Mouse (Mus musculus): ENCODE data around the gene Ccdc146. TPM values are rescaled to one million over a fixed set of nuclear protein-coding genes. Genes with fewer than 3 reads are reported as not detected.
"Not testable (repeated sequence)": the region's sequence is repeated elsewhere in the genome, so short reads cannot be mapped to it uniquely, and the experiment has no call there.

Ccdc146 gene
- polyA plus RNA-seq, 1 experiment from 2014 or later: 1.1 TPM

- H3K4me2 ChIP-seq: no peak overlapping the region
- no peak for ATAC-seq (replicated peaks)
- no peaks in the 10 kb centered on the region for H3K27me3 ChIP-seq (replicated peaks)
- no peaks in the 10 kb centered on the region for H3K4me1 ChIP-seq
- no peak overlapping the region for H3K4me3 ChIP-seq
- H3K36me3 ChIP-seq (replicated peaks): no peaks in the 10 kb centered on the region
- no peak overlapping the region for H3K9ac ChIP-seq
- no peak overlapping the region for H3K27ac ChIP-seq
- WGBS: 94% methylated on average over 3 of the region's 3 CpGs
- H3K9me3 ChIP-seq: no peaks in the 10 kb centered on the region
These were observed 124.4 kb downstream of the Ccdc146 start for GRCm38 (mm10) chr5:21300058-21300457.

GRCm38 (mm10) chr5:21299076-21299755 lies 125.3 kb downstream of the Ccdc146 start:
- H3K9ac ChIP-seq: no peak overlapping the region
- no peaks in the 10 kb centered on the region for H3K36me3 ChIP-seq (replicated peaks)
- H3K27ac ChIP-seq: no peak overlapping the region
- peak; percentile 45; the same call in 1 of the 2 replicates for ATAC-seq (replicated peaks)
- no peak overlapping the region for H3K4me3 ChIP-seq
- no peak overlapping the region for H3K4me2 ChIP-seq
- no peaks in the 10 kb centered on the region for H3K4me1 ChIP-seq
- H3K9me3 ChIP-seq: no peaks in the 10 kb centered on the region
- WGBS: 83% methylated on average over 21 of the region's 21 CpGs
- H3K27me3 ChIP-seq (replicated peaks): no peaks in the 10 kb centered on the region

GRCm38 (mm10) chr5:21295683-21296082 lies 128.8 kb downstream of the Ccdc146 start:
- Histone ChIP-seq H3K9me3 (no peaks in the 10 kb centered on the region), H3K4me2 (no peak overlapping the region), H3K27me3 (replicated peaks) (no peaks in the 10 kb centered on the region), H3K4me3 (no peak overlapping the region), H3K4me1 (no peaks in the 10 kb centered on the region), H3K9ac (no peak overlapping the region), H3K36me3 (replicated peaks) (no peaks in the 10 kb centered on the region), H3K27ac (no peak overlapping the region)
- ATAC-seq (replicated peaks): no peak
- WGBS: 85% methylated on average over 8 of the region's 8 CpGs

- Histone ChIP-seq H3K9me3 (no peaks in the 10 kb centered on the region), H3K27me3 (replicated peaks) (no peaks in the 10 kb centered on the region), H3K4me3 (no peak overlapping the region), H3K4me2 (no peak overlapping the region), H3K4me1 (no peaks in the 10 kb centered on the region), H3K9ac (no peak overlapping the region), H3K36me3 (replicated peaks) (no peaks in the 10 kb centered on the region), H3K27ac (no peak overlapping the region)
- 89% methylated on average over 8 of the region's 8 CpGs for WGBS
- ATAC-seq (replicated peaks): no peak
These were observed 133.9 kb downstream of the Ccdc146 start for GRCm38 (mm10) chr5:21290594-21290993.

- Histone ChIP-seq H3K4me3 (no peak overlapping the region), H3K27ac (no peak overlapping the region), H3K9ac (no peak overlapping the region), H3K27me3 (replicated peaks) (no peaks in the 10 kb centered on the region), H3K4me2 (no peak overlapping the region), H3K4me1 (no peaks in the 10 kb centered on the region), H3K36me3 (replicated peaks) (no peaks in the 10 kb centered on the region), H3K9me3 (no peaks in the 10 kb centered on the region)
- WGBS: 86% methylated on average over 7 of the region's 7 CpGs
- no peak for ATAC-seq (replicated peaks)
These were observed 135.6 kb downstream of the Ccdc146 start for GRCm38 (mm10) chr5:21288658-21289435.

- Histone ChIP-seq H3K36me3 (replicated peaks) (no peaks in the 10 kb centered on the region), H3K9me3 (no peaks in the 10 kb centered on the region), H3K4me3 (no peak overlapping the region), H3K27ac (no peak overlapping the region), H3K27me3 (replicated peaks) (no peaks in the 10 kb centered on the region; the same call in 1 of the 2 replicates), H3K4me1 (no peaks in the 10 kb centered on the region), H3K9ac (no peak overlapping the region), H3K4me2 (no peak overlapping the region)
- no peak for ATAC-seq (replicated peaks)
- WGBS: 92% methylated on average over 12 of the region's 12 CpGs
These were observed 141.0 kb downstream of the Ccdc146 start for GRCm38 (mm10) chr5:21283356-21284062.

GRCm38 (mm10) chr5:21277685-21278084 lies 146.8 kb downstream of the Ccdc146 start:
- not testable (repeated sequence) for H3K9me3 ChIP-seq; H3K4me1 ChIP-seq; H3K9ac ChIP-seq; H3K4me2 ChIP-seq; H3K27ac ChIP-seq; H3K27me3 ChIP-seq (replicated peaks); ATAC-seq (replicated peaks); H3K36me3 ChIP-seq (replicated peaks); H3K4me3 ChIP-seq
- WGBS: 57% methylated on average over 2 of the region's 2 CpGs

GRCm38 (mm10) chr5:21271386-21272354 lies 152.8 kb downstream of the Ccdc146 start:
- H3K4me2 ChIP-seq: no peak overlapping the region
- no peaks in the 10 kb centered on the region for H3K4me1 ChIP-seq
- 0 out of 2 replicates have a peak, but pooled peaks have one; percentile 67 for ATAC-seq (replicated peaks)
- H3K27me3 ChIP-seq (replicated peaks): no peaks in the 10 kb centered on the region
- H3K9me3 ChIP-seq: no peaks in the 10 kb centered on the region
- no peaks in the 10 kb centered on the region for H3K36me3 ChIP-seq (replicated peaks)
- WGBS: 41% methylated on average over 9 of the region's 9 CpGs
- H3K4me3 ChIP-seq: no peak overlapping the region
- no peak overlapping the region for H3K27ac ChIP-seq
- no peak overlapping the region for H3K9ac ChIP-seq

- 86% methylated on average over 4 of the region's 4 CpGs for WGBS
- Histone ChIP-seq H3K4me1 (no peaks in the 10 kb centered on the region), H3K27me3 (replicated peaks) (no peaks in the 10 kb centered on the region), H3K4me2 (no peak overlapping the region), H3K9ac (no peak overlapping the region), H3K4me3 (no peak overlapping the region), H3K36me3 (replicated peaks) (no peaks in the 10 kb centered on the region), H3K27ac (no peak overlapping the region), H3K9me3 (no peaks in the 10 kb centered on the region)
- no peak for ATAC-seq (replicated peaks)
These were observed 153.7 kb downstream of the Ccdc146 start for GRCm38 (mm10) chr5:21270756-21271155.

- Histone ChIP-seq H3K4me3 (no peak overlapping the region), H3K9ac (no peak overlapping the region), H3K27me3 (replicated peaks) (no peaks in the 10 kb centered on the region), H3K4me2 (no peak overlapping the region), H3K27ac (no peak overlapping the region), H3K9me3 (no peaks in the 10 kb centered on the region), H3K4me1 (no peaks in the 10 kb centered on the region), H3K36me3 (replicated peaks) (no peaks in the 10 kb centered on the region)
- WGBS: 81% methylated on average over 5 of the region's 5 CpGs
- ATAC-seq (replicated peaks): no peak
These were observed 155.0 kb downstream of the Ccdc146 start for GRCm38 (mm10) chr5:21269446-21269845.

- WGBS: 85% methylated on average over 2 of the region's 2 CpGs
- Histone ChIP-seq H3K36me3 (replicated peaks) (no peaks in the 10 kb centered on the region), H3K27me3 (replicated peaks) (no peaks in the 10 kb centered on the region), H3K4me3 (no peak overlapping the region), H3K4me1 (no peaks in the 10 kb centered on the region), H3K9ac (no peak overlapping the region), H3K27ac (no peak overlapping the region), H3K4me2 (no peak overlapping the region), H3K9me3 (no peaks in the 10 kb centered on the region)
- ATAC-seq (replicated peaks): no peak
These were observed 157.4 kb downstream of the Ccdc146 start for GRCm38 (mm10) chr5:21267090-21267489.

All from midbrain, embryonic 15.5 days (tissue).